Mouse (Mus musculus): ENCODE measurements around the gene Slc25a25. TPM values are rescaled to one million over a fixed set of nuclear protein-coding genes. Genes with fewer than 3 reads are reported as not detected.
"Not testable (repeated sequence)": the region's sequence is repeated elsewhere in the genome, so short reads cannot be mapped to it uniquely, and the experiment has no call there.

The Slc25a25 gene
- 10 to 100 TPM; 78.8 to 99.7 TPM for total RNA-seq (2021)
- long read RNA-seq, experiment 1, transcript Slc25a25-205 (10 exons, 3,278 nt) = major isoform, 28 of 38 reads
- long read RNA-seq, experiment 1, transcript Slc25a25-203 (10 exons, 2,541 nt) = minor isoform, 5 of 38 reads
- long read RNA-seq, experiment 1, partial matches to known transcripts = 2 of 38 reads
- long read RNA-seq, experiment 1, other reads (novel, unspliced or antisense) = 3 of 38 reads
- long read RNA-seq, experiment 2, transcript Slc25a25-205 (10 exons, 3,278 nt) = major isoform, 8 of 10 reads
- long read RNA-seq, experiment 2, partial matches to known transcripts = 0 of 10 reads
- long read RNA-seq, experiment 2, other reads (novel, unspliced or antisense) = 0 of 10 reads

DNA sequence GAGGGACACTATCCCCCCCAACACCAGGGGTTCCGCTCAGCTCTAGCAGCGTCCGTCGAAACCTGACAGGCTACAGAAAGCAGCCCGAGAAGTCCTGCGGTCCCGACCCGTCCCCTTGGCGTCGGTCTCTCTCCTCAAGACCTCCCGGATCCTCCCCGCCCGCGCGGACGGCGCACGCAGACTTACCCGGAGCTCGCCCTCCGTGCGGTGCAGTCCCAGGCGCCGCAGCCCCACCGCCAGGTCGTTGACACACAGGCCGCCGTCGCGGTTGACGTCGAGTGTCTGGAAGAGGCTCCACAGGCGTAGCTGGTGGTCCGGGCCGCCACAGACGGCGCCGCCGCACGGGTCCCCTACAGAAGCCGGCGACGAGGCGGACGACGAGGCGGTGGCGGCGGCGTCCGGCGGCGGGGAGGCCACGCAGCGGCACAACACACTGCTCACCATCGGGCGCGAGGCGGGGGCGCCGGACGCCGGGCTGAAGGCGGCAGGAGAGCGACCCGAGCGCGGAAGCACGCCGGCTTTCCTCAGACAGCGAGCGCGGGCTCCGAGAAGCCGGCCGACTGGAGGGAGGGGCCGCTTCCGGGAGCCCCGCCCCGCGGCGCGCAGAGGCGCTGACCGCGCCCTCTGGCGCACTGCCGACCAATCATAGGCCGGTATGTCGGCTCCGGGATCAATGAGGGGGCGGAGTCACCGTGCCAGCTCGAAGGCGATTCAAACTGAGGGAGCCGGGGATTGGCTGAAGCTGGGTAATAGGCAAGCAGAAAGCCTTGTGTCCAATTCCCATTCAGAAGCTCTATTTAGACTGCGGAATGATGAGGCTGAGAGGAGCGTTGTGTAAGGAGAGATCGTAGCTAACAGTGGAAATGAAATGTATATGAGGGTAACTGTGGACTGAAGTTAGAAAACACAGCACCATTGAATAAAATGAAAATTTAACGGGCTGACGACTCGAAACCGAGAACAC is at the start of gene Slc25a25:
TSS of gene Slc25a25 (minus strand) at position 565 of the 964 bp plus-strand sequence.
- DNase-seq = peak; percentile 98 to 99

DNA sequence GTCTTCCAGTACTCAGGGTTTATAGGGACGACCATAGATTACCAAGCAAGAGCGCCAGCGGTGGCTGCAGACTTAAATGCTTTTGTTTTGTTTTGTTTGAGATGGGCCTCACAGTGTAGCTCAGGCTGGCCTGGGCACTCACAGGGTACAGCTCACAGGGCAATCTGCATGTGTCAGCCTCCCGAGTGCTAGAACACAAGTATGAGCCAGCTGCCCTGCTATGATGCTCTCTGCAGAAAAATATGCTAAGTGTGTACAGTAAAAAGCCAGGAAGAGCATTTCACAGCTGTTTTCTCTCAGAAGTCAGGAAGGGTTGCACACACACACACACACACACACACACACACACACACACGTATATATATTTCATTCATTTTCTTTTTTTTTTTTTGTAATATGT is 49.2 kb upstream of the Slc25a25 start:
- no peak for DNase-seq

GRCm38 (mm10) chr2:32499365-32499764 is 48.1 kb upstream of the Slc25a25 start:
- DNase-seq = no peak

DNA sequence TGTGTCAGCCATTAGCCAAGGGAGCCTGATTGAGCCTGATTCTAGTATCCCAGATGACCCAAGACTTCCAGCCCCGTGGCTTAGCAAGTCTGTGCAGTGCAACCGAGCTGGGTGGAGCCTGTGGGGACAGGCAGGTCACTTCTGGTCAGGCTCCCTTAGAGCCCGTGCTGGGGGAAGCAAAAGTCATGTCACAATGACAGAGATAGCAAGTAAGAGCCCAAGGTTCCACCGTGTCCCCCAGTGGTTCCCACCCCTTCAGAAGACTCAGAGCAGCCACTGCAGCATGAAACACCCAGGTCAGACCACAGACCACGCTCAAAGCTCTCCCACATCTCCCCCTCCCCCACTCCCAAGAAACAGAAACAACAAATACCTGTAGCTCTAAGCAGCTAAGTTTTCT is 44.9 kb upstream of the Slc25a25 start:
- no peak for DNase-seq

- DNase-seq = peak in 1 of 2 experiments; percentile 37
Measured at GRCm38 (mm10) chr2:32495185-32495726, 44.0 kb upstream of the Slc25a25 start.

- no peak for DNase-seq
Measured at GRCm38 (mm10) chr2:32494522-32494921, 43.3 kb upstream of the Slc25a25 start.

- no peak for DNase-seq
Measured at GRCm38 (mm10) chr2:32493301-32493701, 42.1 kb upstream of the Slc25a25 start.

DNA sequence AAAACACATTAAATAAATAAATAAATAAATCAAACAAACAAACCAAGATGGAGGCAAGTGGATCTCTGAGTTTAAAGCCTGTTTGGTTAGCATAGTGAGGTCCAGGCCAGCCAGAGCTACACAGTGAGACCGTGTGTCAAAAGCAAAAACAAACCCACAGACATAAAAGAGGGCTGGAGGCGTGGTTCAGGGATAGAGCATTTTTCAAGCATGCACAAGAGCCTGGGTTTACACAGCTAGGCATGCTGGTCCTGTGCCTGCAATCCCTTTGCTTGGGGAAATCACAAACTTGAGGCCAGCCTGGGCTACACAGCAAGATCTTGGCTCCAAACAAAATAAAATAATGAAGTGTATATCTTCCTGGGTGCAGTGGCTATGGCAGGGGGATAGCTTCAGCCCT is 41.4 kb upstream of the Slc25a25 start:
- no peak for DNase-seq

DNA sequence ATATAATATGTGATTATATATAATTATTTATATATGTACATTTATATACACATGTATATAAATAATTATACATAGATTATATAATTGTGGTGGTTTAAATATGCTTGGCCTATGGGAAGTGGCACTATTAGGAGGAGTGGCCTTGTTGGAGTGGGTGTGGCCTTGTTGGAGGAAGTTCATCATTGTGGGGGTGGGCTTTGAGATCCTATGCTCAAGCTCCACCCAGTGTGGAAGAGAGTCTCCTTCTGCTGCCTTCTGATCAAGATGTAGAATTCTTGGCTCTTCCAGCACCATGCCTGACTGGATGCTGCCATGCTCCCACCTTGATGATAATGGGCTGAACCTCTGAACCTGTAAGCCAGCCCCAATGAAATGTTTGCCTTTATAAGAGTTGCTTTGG is 39.5 kb upstream of the Slc25a25 start:
- DNase-seq = not testable (repeated sequence)

DNA sequence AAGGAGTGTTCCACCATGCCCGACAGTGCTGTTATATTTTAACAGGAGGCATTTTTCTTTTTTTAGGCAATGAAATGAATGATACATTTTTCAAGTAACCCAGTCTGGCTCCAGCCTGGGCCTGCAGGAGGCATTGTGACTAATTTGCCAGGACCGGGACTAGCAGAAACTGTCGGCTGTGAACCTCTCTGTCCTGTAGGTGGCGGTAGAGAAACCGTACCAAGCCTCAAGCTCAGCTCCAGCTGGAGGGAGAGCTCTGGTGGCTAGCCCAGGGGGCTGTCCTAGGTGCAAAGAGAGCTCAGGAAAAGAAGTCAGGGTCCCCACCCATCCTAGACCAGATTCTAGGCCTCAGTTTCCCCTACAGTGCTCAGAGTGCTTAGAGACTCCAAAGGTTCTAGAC is 37.4 kb upstream of the Slc25a25 start:
- peak; percentile 84 to 86 for DNase-seq

- DNase-seq = peak; percentile 91 to 92
Measured at GRCm38 (mm10) chr2:32487124-32487623, 35.9 kb upstream of the Slc25a25 start.

GRCm38 (mm10) chr2:32486155-32486554 is 34.9 kb upstream of the Slc25a25 start:
- no peak for DNase-seq

- no peak for DNase-seq
Measured at GRCm38 (mm10) chr2:32485751-32486150, 34.5 kb upstream of the Slc25a25 start.

GRCm38 (mm10) chr2:32484933-32485332 is 33.7 kb upstream of the Slc25a25 start:
- DNase-seq = no peak

GRCm38 (mm10) chr2:32483179-32483875 is 32.1 kb upstream of the Slc25a25 start:
- DNase-seq = peak in 1 of 2 experiments; percentile 32

GRCm38 (mm10) chr2:32482351-32482750 is 31.1 kb upstream of the Slc25a25 start:
- no peak for DNase-seq

GRCm38 (mm10) chr2:32475361-32475760 is 24.1 kb upstream of the Slc25a25 start:
- DNase-seq = not testable (repeated sequence)

DNA sequence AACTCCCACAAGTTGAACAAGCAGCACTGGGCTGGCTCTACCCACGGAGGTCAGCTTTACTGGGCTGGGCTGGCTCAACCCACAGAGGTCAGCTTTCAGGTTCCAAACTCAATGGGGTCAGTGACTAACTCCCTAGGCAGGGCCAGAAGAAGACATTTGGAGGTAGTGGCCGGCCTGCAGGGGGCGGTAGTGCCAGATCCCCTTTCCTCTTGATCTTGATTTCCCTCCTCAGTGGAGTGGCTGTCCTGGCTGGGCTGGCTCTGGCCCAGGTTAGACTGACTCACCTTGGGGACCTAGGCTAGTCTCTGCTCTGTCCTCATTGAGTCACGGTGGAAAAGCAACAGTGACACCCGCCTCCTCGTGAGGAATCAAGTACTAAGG is 20.4 kb upstream of the Slc25a25 start:
- DNase-seq = peak; percentile 77 to 81

DNA sequence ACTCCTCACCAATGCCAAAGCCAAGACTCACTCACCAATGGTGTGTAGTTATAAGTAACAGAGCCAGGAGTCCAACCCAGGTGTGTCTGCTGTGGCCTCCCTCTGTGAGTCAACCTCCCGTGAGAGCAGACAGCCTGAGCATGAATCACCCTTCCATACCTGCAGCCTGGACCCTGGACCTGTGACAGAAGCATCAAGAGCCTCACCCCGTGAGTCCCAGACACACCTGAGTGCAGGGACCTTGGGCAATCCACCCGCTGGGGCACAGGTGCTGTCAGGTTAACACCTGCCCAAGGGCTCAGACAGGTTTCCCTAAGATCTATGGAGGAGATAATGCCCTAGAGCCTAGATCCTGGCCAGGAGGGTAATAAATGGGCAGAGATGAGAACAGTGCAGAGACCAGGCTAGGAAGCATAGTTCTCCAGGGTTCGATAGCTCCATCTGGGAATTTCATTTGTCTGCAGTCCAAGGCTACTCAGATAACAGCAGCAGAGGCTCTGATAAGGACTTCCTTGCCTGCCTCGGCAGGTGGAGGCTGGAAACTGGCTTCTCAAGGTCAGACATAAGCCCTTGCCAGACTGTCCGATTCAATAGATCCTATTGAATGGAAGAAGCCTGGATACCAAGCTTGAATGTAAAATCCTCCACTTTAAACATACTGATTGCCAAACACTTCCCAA is 19.9 kb upstream of the Slc25a25 start:
- DNase-seq = no peak

DNA sequence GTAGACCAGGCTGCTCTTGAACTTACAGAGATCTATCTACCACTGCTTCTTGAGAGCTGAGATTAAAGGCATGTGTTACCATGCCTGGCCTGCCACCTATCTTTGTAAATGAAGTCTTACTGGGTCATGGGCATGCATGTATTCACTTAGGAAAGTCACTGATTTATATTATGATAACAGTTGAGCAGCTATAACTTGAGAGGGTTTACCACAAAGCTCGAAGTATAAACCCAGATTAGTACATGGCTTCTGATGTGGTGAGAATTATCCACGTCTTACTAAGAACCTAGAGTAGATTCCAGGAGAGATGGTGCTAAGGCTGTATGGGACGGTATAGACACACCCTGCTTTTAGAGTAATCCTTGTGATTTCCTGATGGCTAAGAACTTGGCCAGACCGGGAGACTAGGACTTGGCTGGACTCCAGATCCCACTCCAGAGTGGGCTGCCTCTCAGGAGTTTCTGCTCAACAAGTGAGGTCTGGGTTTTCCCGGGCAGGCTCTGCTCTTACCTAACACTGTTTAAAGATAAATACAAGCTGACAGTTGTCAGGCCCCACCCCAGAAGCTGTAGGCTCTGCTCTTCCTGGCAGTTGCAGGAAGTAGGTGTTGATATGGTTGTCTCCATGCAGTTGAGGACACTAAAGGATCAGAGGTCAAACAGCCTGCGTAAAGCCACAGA is 13.1 kb upstream of the Slc25a25 start:
- no peak for DNase-seq

- no peak for DNase-seq
Measured at GRCm38 (mm10) chr2:32463773-32464172, 12.5 kb upstream of the Slc25a25 start.
